Comparison of ENCODE assay signal across 26 mouse cellular contexts in the genomic region with DNA sequence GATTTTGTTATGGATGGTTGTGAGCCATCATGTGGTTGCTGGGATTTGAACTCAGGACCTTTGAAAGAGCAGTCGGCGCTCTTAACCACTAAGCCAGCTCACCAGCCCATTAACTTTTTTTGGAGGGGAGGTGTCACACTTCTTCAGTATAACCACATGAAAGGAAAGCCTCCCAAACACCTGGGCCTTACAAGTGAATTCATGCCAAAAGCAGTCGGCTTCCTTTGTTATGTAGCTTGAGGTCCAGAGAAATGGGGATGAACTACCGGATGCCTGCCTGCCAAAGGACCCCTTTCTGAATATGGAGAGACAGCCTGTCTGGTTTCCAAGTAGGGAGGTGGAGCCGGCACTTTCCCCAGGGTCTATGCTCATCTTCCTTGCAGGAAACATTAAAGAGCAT.
"Had no signal": no experiment of that assay in that cellular context is flagged by ENCODE, and none has a peak within 500 bp of the region (broad histone marks: within the 10 kb centered on the region; RNA-seq: fewer than 3 reads in every experiment).

No protein-coding gene starts in this region.

- H3K9me3 ChIP-seq: heart, embryonic 13.5 days; heart, embryonic 15.5 days; hindbrain, embryonic 13.5 days; hindbrain, embryonic 15.5 days; kidney, embryonic 15.5 days; limb, embryonic 15.5 days; liver, embryonic 12.5 days had no signal

- H3K27me3 ChIP-seq: heart, embryonic 15.5 days; hindbrain, embryonic 13.5 days; hindbrain, embryonic 15.5 days; liver, embryonic 12.5 days had no signal

- DNase-seq: gastrocnemius, adult 2 months; gastrocnemius, postnatal 10 days; gastrocnemius, postnatal 25 days; heart, adult 2 months; heart, postnatal 14 days; heart, postnatal 36 days; kidney, adult 11 months; kidney, adult 2 months; kidney, adult 9 months; kidney, postnatal 14 days; kidney, postnatal 4 days; layer of hippocampus, postnatal 36 days; left cerebral cortex, postnatal 4 days had no signal

- H3K9ac ChIP-seq: heart, embryonic 13.5 days; heart, embryonic 15.5 days; hindbrain, embryonic 13.5 days; hindbrain, embryonic 15.5 days; kidney, embryonic 15.5 days; limb, embryonic 13.5 days; limb, embryonic 15.5 days; liver, embryonic 12.5 days had no signal

- H3K4me1 ChIP-seq: limb, embryonic 15.5 days; liver, embryonic 12.5 days had no signal

- H3K27ac ChIP-seq: gastrocnemius, adult 2 months; heart, adult 2 months; heart, embryonic 13.5 days; heart, embryonic 15.5 days; hindbrain, embryonic 13.5 days; hindbrain, embryonic 15.5 days; hindbrain, postnatal 0 days; kidney, embryonic 15.5 days; kidney, postnatal 0 days; layer of hippocampus, adult 2 months; limb, embryonic 13.5 days; limb, embryonic 15.5 days; liver, embryonic 12.5 days had no signal

- H3K4me3 ChIP-seq: gastrocnemius, adult 2 months; heart, adult 2 months; heart, embryonic 13.5 days; heart, embryonic 15.5 days; hindbrain, embryonic 13.5 days; hindbrain, embryonic 15.5 days; kidney, embryonic 15.5 days; layer of hippocampus, adult 2 months; limb, embryonic 13.5 days; limb, embryonic 15.5 days; liver, embryonic 12.5 days had no signal

- ATAC-seq: hindbrain, postnatal 0 days; intestine, embryonic 16.5 days; liver, embryonic 12.5 days had no signal

- H3K4me2 ChIP-seq: heart, embryonic 11.5 days; heart, embryonic 13.5 days; heart, embryonic 15.5 days; hindbrain, embryonic 13.5 days; hindbrain, embryonic 15.5 days; kidney, embryonic 15.5 days; limb, embryonic 13.5 days; limb, embryonic 15.5 days; liver, embryonic 12.5 days had no signal

- H3K36me3 ChIP-seq: heart, embryonic 13.5 days; heart, embryonic 15.5 days; hindbrain, embryonic 13.5 days; hindbrain, embryonic 15.5 days; kidney, embryonic 15.5 days; limb, embryonic 13.5 days; limb, embryonic 15.5 days; liver, embryonic 12.5 days had no signal
